Mouse (Mus musculus) lung, postnatal 14 days (tissue): ENCODE measurements around the gene A930018P22Rik.

Source experiments
- DNase-seq: peaks from one replicate; pipeline ENCODE4 v3.0.0; 2021

The A930018P22Rik gene

GRCm38 (mm10) chr2:104163978-104164487 is 41.5 kb downstream of the A930018P22Rik start:
- DNase-seq, result no peak

GRCm38 (mm10) chr2:104165631-104166030 is 43.1 kb downstream of the A930018P22Rik start:
- no peak for DNase-seq

GRCm38 (mm10) chr2:104167765-104168164 is 45.2 kb downstream of the A930018P22Rik start:
- no peak for DNase-seq

GRCm38 (mm10) chr2:104168186-104168896 is 45.8 kb downstream of the A930018P22Rik start:
- DNase-seq, result no peak

GRCm38 (mm10) chr2:104172695-104173348 is 50.3 kb downstream of the A930018P22Rik start:
- no peak for DNase-seq

- no peak for DNase-seq
Measured at GRCm38 (mm10) chr2:104173431-104173830, 50.9 kb downstream of the A930018P22Rik start.
